In genomic region chr19:57825271-57826207, GRCm38 (mm10) we compare ENCODE assay signal across 12 mouse cellular contexts.
DNase-seq lines count a peak whose midpoint lies in the region; ATAC-seq lines count a peak whose summit lies in the region.
"Had no signal": no experiment of that assay in that cellular context is flagged by ENCODE, and none has a peak within 500 bp of the region (broad histone marks: within the 10 kb centered on the region; RNA-seq: fewer than 3 reads in every experiment).

No protein-coding gene starts in this region.

- H3K36me3 ChIP-seq in forebrain, embryonic 12.5 days (replicated peaks) = peaks cover 3% of the 10 kb centered on the region; the same call in 1 of the 2 replicates
- H3K36me3 ChIP-seq: hindbrain, embryonic 13.5 days; midbrain, embryonic 15.5 days had no signal

- intact Hi-C loops in left cerebral cortex, postnatal 4 days (cut with DNase I) = no loop called here

- H3K4me1 ChIP-seq in forebrain, embryonic 12.5 days = no peaks in the 10 kb centered on the region
- H3K4me1 ChIP-seq: hindbrain, embryonic 13.5 days; midbrain, embryonic 15.5 days had no signal

- WGBS in forebrain, embryonic 12.5 days = 92% methylated on average over 13 of the region's 13 CpGs

- no peak overlapping the region for H3K4me3 ChIP-seq in forebrain, embryonic 12.5 days (replicated peaks)
- H3K4me3 ChIP-seq: hindbrain, embryonic 13.5 days; midbrain, embryonic 15.5 days had no signal

- no peaks in the 10 kb centered on the region for H3K9me3 ChIP-seq in forebrain, embryonic 12.5 days
- H3K9me3 ChIP-seq: hindbrain, embryonic 13.5 days; midbrain, embryonic 15.5 days had no signal

- no peak overlapping the region for H3K9ac ChIP-seq in forebrain, embryonic 12.5 days
- H3K9ac ChIP-seq: hindbrain, embryonic 13.5 days; midbrain, embryonic 15.5 days had no signal

- H3K27ac ChIP-seq in forebrain, embryonic 12.5 days = no peak overlapping the region
- H3K27ac ChIP-seq: hindbrain, embryonic 13.5 days; midbrain, embryonic 15.5 days had no signal

- peak; percentile 41 for DNase-seq in left cerebral cortex, adult 11 months (ENCODE audit: low spot score)
- DNase-seq in left cerebral cortex, postnatal 4 days = no peak
- DNase-seq in CD4-positive helper T cell, adult 2 months (ENCODE audit: low read depth, low spot score) = peak; percentile 17
- peak; percentile 82 for DNase-seq in MN1 (ENCODE audit: low spot score)
- peak; percentile 13 to 21 for DNase-seq in kidney, postnatal 36 days
- no peak for DNase-seq in spleen, postnatal 4 days (ENCODE audit: low spot score in 2 of 2)
- DNase-seq: cerebellum, postnatal 25 days; retina, postnatal 1 day; thymus, postnatal 25 days had no signal

- no peak overlapping the region for H3K4me2 ChIP-seq in forebrain, embryonic 12.5 days
- H3K4me2 ChIP-seq: hindbrain, embryonic 13.5 days; midbrain, embryonic 15.5 days had no signal

- no peak for ATAC-seq in forebrain, embryonic 12.5 days (ENCODE audit: low FRiP score)
- ATAC-seq: midbrain, embryonic 15.5 days had no signal

- no peaks in the 10 kb centered on the region for H3K27me3 ChIP-seq in forebrain, embryonic 12.5 days
- H3K27me3 ChIP-seq: hindbrain, embryonic 13.5 days; midbrain, embryonic 15.5 days had no signal

Comparison
In these comparisons a context has a peak if more than half of its experiments do, and no peak if none do; other contexts are left out.
1. DNase-seq: peak in left cerebral cortex, adult 11 months (single experiment), CD4-positive helper T cell, adult 2 months (single experiment), MN1 (single experiment) and kidney, postnatal 36 days (2 of 2); none in left cerebral cortex, postnatal 4 days (single experiment) and spleen, postnatal 4 days (0 of 2).